Mouse (Mus musculus) spleen, adult 12 weeks (tissue): ENCODE measurements around the gene Taar7b.

ENCODE experiments used
- DNase-seq: peaks from one replicate; pipeline ENCODE4 v3.0.0; 2022; ENCODE audit warnings: low spot score

Taar7b gene

GRCm38 (mm10) chr10:23999639-24000038, at the start of gene Taar7b:
TSS of gene Taar7b (plus strand) at chr10:23999939.
- DNase-seq, result no peak

GRCm38 (mm10) chr10:23951714-23952113, 48.0 kb upstream of the Taar7b start:
- DNase-seq, result no peak

- DNase-seq, result no peak
Measured at GRCm38 (mm10) chr10:23959071-23959470, 40.7 kb upstream of the Taar7b start.

GRCm38 (mm10) chr10:23960444-23960915, 39.3 kb upstream of the Taar7b start, which contains the start of gene Taar4:
TSS of gene Taar4 (plus strand) at chr10:23960494.
- DNase-seq, result no peak

- no peak for DNase-seq
Measured at GRCm38 (mm10) chr10:23963444-23963843, 36.3 kb upstream of the Taar7b start.

- DNase-seq, result no peak
Measured at GRCm38 (mm10) chr10:23964921-23965610, 34.7 kb upstream of the Taar7b start.

GRCm38 (mm10) chr10:23970656-23971165, 29.0 kb upstream of the Taar7b start, which contains the start of gene Taar5:
TSS of gene Taar5 (plus strand) at chr10:23970706.
- DNase-seq, result no peak

- DNase-seq, result no peak
Measured at GRCm38 (mm10) chr10:23971256-23971655, 28.5 kb upstream of the Taar7b start.

- DNase-seq, result no peak
Measured at GRCm38 (mm10) chr10:23977958-23978357, 21.8 kb upstream of the Taar7b start.

- DNase-seq, result no peak
Measured at GRCm38 (mm10) chr10:23978901-23979705, 20.6 kb upstream of the Taar7b start.

- DNase-seq, result no peak
Measured at GRCm38 (mm10) chr10:23985546-23985945, 14.2 kb upstream of the Taar7b start, which contains the start of gene Taar6. TSS of gene Taar6 (minus strand) at chr10:23985646.

- no peak for DNase-seq
Measured at GRCm38 (mm10) chr10:23986419-23986818, 13.3 kb upstream of the Taar7b start.

- DNase-seq, result no peak
Measured at GRCm38 (mm10) chr10:23993381-23993780, 6.4 kb upstream of the Taar7b start, which contains the start of gene Taar7a. TSS of gene Taar7a (minus strand) at chr10:23993481.

- no peak for DNase-seq
Measured at GRCm38 (mm10) chr10:24006442-24006841, 6.7 kb downstream of the Taar7b start.

- no peak for DNase-seq
Measured at GRCm38 (mm10) chr10:24007034-24007433, 7.3 kb downstream of the Taar7b start.

GRCm38 (mm10) chr10:24008143-24008542, 8.4 kb downstream of the Taar7b start:
- no peak for DNase-seq

GRCm38 (mm10) chr10:24026922-24027321, 27.2 kb downstream of the Taar7b start, which contains the start of gene Taar7d:
TSS of gene Taar7d (plus strand) at chr10:24027222.
- no peak for DNase-seq

GRCm38 (mm10) chr10:24031347-24031746, 31.6 kb downstream of the Taar7b start:
- DNase-seq, result no peak

GRCm38 (mm10) chr10:24037314-24037713, 37.6 kb downstream of the Taar7b start, which contains the start of gene Taar7e:
TSS of gene Taar7e (plus strand) at chr10:24037614.
- no peak for DNase-seq

GRCm38 (mm10) chr10:24040120-24040869, 40.6 kb downstream of the Taar7b start:
- DNase-seq, result no peak

GRCm38 (mm10) chr10:24049210-24049609, 49.5 kb downstream of the Taar7b start, which contains the start of gene Taar7f:
TSS of gene Taar7f (plus strand) at chr10:24049510.
- no peak for DNase-seq
